Mouse (Mus musculus): ENCODE measurements around the gene Myo16.

GRCm38 (mm10) chr8:10561616-10562015 is 407.9 kb downstream of the Myo16 start:
- no peak for TF ChIP-seq CTCF (IDR thresholded peaks at IDR 0.05; ENCODE audit: low read depth)
- TF ChIP-seq EP300 (optimal IDR thresholded peaks at IDR 0.05): no peak

Measured in stomach, postnatal 0 days (tissue).